Mouse (Mus musculus) heart, adult 2 months (tissue): Measurements from ENCODE around the gene Sept1. TPM values are rescaled to one million over a fixed set of nuclear protein-coding genes. Genes with fewer than 3 reads are reported as not detected.

Source experiments
- DNase-seq, 2 experiments: peaks; one replicate each; pipeline ENCODE4 v3.0.0; 2021
- H3K27ac ChIP-seq: fragments of 200-600 bp; 2 replicates; pipeline ENCODE4 v1.8.1; 2022
- H3K27me3 ChIP-seq: fragments of 200-500 bp; 2 replicates; pipeline ENCODE4 v1.6.1; 2012; ENCODE audit warnings: mild to moderate bottlenecking, low read length, inconsistent platforms, mixed read lengths; ENCODE audit not compliant: control insufficient read depth, insufficient read depth
- H3K36me3 ChIP-seq: fragments of 200-500 bp; 2 replicates; pipeline ENCODE4 v1.6.1; 2012; ENCODE audit warnings: low read length, inconsistent platforms; ENCODE audit not compliant: control insufficient read depth, insufficient read depth
- H3K4me1 ChIP-seq: fragments of 200-500 bp; 2 replicates; pipeline ENCODE4 v1.6.1; 2011; ENCODE audit warnings: low read length; ENCODE audit not compliant: control insufficient read depth, insufficient read depth
- H3K4me3 ChIP-seq: fragments of 200-600 bp; 2 replicates; pipeline ENCODE4 v1.8.1; 2022
- H3K79me2 ChIP-seq: fragments of 200-500 bp; replicated peaks from 2 replicates; pipeline ENCODE4 v1.6.1; 2012; ENCODE audit warnings: mild to moderate bottlenecking, inconsistent platforms, low read length, moderate library complexity, mixed read lengths; ENCODE audit not compliant: control insufficient read depth, insufficient read depth
- H3K9ac ChIP-seq: fragments of 200-500 bp; 2 replicates; pipeline ENCODE4 v1.6.1; 2012; ENCODE audit warnings: low read depth, mild to moderate bottlenecking, control low read depth, inconsistent platforms, low read length, mixed read lengths
- CTCF ChIP-seq: fragments of 200-600 bp; IDR thresholded peaks from 2 replicates; pipeline ENCODE4 v1.8.1; 2022; ENCODE audit warnings: antibody characterized with exemption, mild to moderate bottlenecking, moderate library complexity
- EP300 ChIP-seq: fragments of 200-500 bp; IDR thresholded peaks from 2 replicates; pipeline ENCODE4 v1.6.1; 2011; ENCODE audit warnings: low read depth, low read length, control low read depth; ENCODE audit not compliant: insufficient read depth
- POLR2A ChIP-seq: fragments of 200-500 bp; IDR thresholded peaks from 2 replicates; pipeline ENCODE4 v1.6.1; 2011; ENCODE audit warnings: mild to moderate bottlenecking, low read depth, low read length, control low read depth; ENCODE audit not compliant: insufficient read depth
- WGBS: fragments of 180-500 bp; shearing (Covaris S2); methylation state at CpG from one replicate; pipeline ENCODE4 v1.1.7; 2018; 5-methylcytosine and 5-hydroxymethylcytosine counted together
- intact Hi-C: fragments of 180-260 bp; cut with DNase I; formaldehyde crosslinking; loops from one replicate; pipeline ENCODE4 v1.15.1; 2025
- polyA plus RNA-seq: library from polyadenylated mRNA; depleted of rRNA; stranded (reverse); fragments of >200 nt; gene quantifications from 2 replicates; pipeline ENCODE4 v1.2.3, GENCODE M21; 2012
- total RNA-seq, 2 experiments: library from RNA; stranded (reverse); gene quantifications; 2 replicates each; pipeline ENCODE4 v1.2.3; 2021

Gene Sept1
- total and polyA plus RNA-seq, 3 experiments: 2.5 to 13.0 (median 4.7) TPM

GRCm38 (mm10) chr7:127244658-127245510 lies 12.0 kb upstream of the Sept1 start:
- H3K79me2 ChIP-seq: 0 out of 2 replicates have a peak, but pooled peaks cover 1% of the 10 kb centered on the region
- TF ChIP-seq CTCF: no peak
- TF ChIP-seq EP300: no peak
- TF ChIP-seq POLR2A: no peak
- peak overlapping the region; percentile 96 for H3K9ac ChIP-seq
- 9% methylated on average over 31 of the region's 33 CpGs for WGBS
- H3K4me3 ChIP-seq: peak overlapping the region; percentile 70
- intact Hi-C loops: no loop called here
- H3K4me1 ChIP-seq: peaks cover 8% of the 10 kb centered on the region
- DNase-seq: no peak
- H3K36me3 ChIP-seq: no peaks in the 10 kb centered on the region; the same call in 1 of the 2 replicates
- peak overlapping the region; percentile 97 for H3K27ac ChIP-seq
- no peaks in the 10 kb centered on the region for H3K27me3 ChIP-seq

GRCm38 (mm10) chr7:127243870-127244657 lies 11.1 kb upstream of the Sept1 start, which contains the start of gene Zfp771:
TSS of gene Zfp771 (plus strand) at chr7:127244274.
- WGBS: 2% methylated on average over 56 of the region's 56 CpGs
- no peaks in the 10 kb centered on the region; the same call in 1 of the 2 replicates for H3K36me3 ChIP-seq
- TF ChIP-seq EP300: no peak
- peak; percentile 83 for TF ChIP-seq POLR2A
- TF ChIP-seq CTCF: peak; percentile 39
- no peaks in the 10 kb centered on the region for H3K27me3 ChIP-seq
- 0 out of 2 replicates have a peak, but pooled peaks cover 1% of the 10 kb centered on the region for H3K79me2 ChIP-seq
- H3K9ac ChIP-seq: peak within 1 kb of the TSS; percentile 96
- H3K4me1 ChIP-seq: peaks cover 8% of the 10 kb centered on the region
- intact Hi-C loops: no loop called here
- peak; percentile 95 to 96 for DNase-seq
- peak within 1 kb of the TSS; percentile 70 for H3K4me3 ChIP-seq
- peak within 1 kb of the TSS; percentile 97 for H3K27ac ChIP-seq

GRCm38 (mm10) chr7:127243361-127243867 lies 10.5 kb upstream of the Sept1 start:
- peaks cover 8% of the 10 kb centered on the region for H3K4me1 ChIP-seq
- peak overlapping the region; percentile 91 for H3K9ac ChIP-seq
- no peaks in the 10 kb centered on the region for H3K27me3 ChIP-seq
- H3K36me3 ChIP-seq: no peaks in the 10 kb centered on the region; the same call in 1 of the 2 replicates
- DNase-seq: no peak
- 56% methylated on average over 2 of the region's 2 CpGs for WGBS
- no peak overlapping the region for H3K4me3 ChIP-seq
- intact Hi-C loops: no loop called here
- 0 out of 2 replicates have a peak, but pooled peaks cover 1% of the 10 kb centered on the region for H3K79me2 ChIP-seq
- TF ChIP-seq CTCF: no peak
- no peak for TF ChIP-seq POLR2A
- TF ChIP-seq EP300: no peak
- peak overlapping the region; percentile 97 for H3K27ac ChIP-seq

GRCm38 (mm10) chr7:127234777-127235176 lies 1.8 kb upstream of the Sept1 start:
- intact Hi-C loops: loop anchor here (5.0 kb wide), 1 partner anchor 117 kb away; no protein-coding TSS in a partner anchor
- Histone ChIP-seq H3K9ac (no peak overlapping the region), H3K27ac (no peak overlapping the region), H3K36me3 (peaks cover 4% of the 10 kb centered on the region), H3K79me2 (peaks cover 3% of the 10 kb centered on the region), H3K4me1 (peaks cover 5% of the 10 kb centered on the region), H3K27me3 (no peaks in the 10 kb centered on the region), H3K4me3 (no peak overlapping the region)
- DNase-seq: no peak
- TF ChIP-seq EP300 (no peak), CTCF (no peak), POLR2A (no peak)
- 100% methylated on average over 2 of the region's 2 CpGs for WGBS

GRCm38 (mm10) chr7:127233765-127234164 lies 835 bp upstream of the Sept1 start:
- TF ChIP-seq POLR2A (no peak), EP300 (no peak), CTCF (no peak)
- peak overlapping the region; percentile 98; the same call in 1 of the 2 replicates for H3K9ac ChIP-seq
- 6% methylated on average over 9 of the region's 9 CpGs for WGBS
- no peak for DNase-seq
- H3K4me1 ChIP-seq: peaks cover 5% of the 10 kb centered on the region
- intact Hi-C loops: loop anchor here (5.0 kb wide), 1 partner anchor 116 kb away; no protein-coding TSS in a partner anchor
- H3K27ac ChIP-seq: peak overlapping the region; percentile 90
- H3K36me3 ChIP-seq: peaks cover 4% of the 10 kb centered on the region
- H3K4me3 ChIP-seq: peak overlapping the region; percentile 77
- H3K27me3 ChIP-seq: no peaks in the 10 kb centered on the region
- peaks cover 3% of the 10 kb centered on the region for H3K79me2 ChIP-seq
